Mouse (Mus musculus): ENCODE results near the gene Dclk1.

The Dclk1 gene

DNA sequence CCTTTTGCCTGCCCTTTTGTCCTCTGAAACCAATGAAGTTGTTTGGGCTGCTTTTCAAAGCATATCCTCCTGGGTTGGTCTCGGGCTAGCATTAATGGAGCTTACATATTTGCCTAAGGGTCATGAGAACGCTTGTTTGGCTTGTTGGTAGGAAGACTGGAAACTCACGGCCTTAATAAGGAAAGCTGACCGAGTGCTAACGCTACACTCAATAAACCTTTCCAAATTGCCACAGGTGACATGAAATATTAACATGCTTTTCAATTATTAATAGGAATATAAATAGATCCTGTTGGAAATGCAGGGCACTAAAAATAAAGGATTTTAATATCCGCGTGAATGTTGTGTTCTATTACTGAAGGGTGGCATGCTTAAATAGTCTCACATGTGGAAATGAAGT lies 257.1 kb downstream of the Dclk1 start:
- DNase-seq (ENCODE audit: extremely low spot score, low spot score): no peak

- no peak for DNase-seq (ENCODE audit: extremely low spot score, low spot score)
Observed at GRCm38 (mm10) chr3:55510198-55510597, 268.0 kb downstream of the Dclk1 start.

DNA sequence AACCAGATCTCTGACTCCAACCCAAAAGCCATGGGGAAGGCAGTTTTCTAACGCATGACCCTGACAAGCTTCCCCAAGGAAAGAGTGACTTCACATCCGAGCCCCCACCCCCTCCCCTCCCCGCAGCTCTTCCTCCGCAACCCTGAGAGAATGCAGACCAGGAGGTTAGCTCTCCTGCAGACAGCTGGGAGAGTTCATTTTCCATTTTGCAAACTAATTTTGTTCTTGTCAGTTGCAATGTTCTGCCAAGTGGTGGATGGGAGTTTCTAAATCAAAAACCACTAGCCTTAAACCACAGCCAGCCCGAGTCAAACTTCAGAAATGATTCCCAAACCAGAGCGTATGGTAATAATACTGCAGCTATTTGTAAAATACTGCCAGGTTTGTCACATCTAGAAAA lies 269.5 kb downstream of the Dclk1 start:
- DNase-seq (ENCODE audit: extremely low spot score, low spot score): no peak

GRCm38 (mm10) chr3:55515966-55516365 lies 273.8 kb downstream of the Dclk1 start:
- no peak for DNase-seq (ENCODE audit: extremely low spot score, low spot score)

- no peak for DNase-seq (ENCODE audit: extremely low spot score, low spot score)
Observed at GRCm38 (mm10) chr3:55517454-55518014, 275.4 kb downstream of the Dclk1 start.

DNA sequence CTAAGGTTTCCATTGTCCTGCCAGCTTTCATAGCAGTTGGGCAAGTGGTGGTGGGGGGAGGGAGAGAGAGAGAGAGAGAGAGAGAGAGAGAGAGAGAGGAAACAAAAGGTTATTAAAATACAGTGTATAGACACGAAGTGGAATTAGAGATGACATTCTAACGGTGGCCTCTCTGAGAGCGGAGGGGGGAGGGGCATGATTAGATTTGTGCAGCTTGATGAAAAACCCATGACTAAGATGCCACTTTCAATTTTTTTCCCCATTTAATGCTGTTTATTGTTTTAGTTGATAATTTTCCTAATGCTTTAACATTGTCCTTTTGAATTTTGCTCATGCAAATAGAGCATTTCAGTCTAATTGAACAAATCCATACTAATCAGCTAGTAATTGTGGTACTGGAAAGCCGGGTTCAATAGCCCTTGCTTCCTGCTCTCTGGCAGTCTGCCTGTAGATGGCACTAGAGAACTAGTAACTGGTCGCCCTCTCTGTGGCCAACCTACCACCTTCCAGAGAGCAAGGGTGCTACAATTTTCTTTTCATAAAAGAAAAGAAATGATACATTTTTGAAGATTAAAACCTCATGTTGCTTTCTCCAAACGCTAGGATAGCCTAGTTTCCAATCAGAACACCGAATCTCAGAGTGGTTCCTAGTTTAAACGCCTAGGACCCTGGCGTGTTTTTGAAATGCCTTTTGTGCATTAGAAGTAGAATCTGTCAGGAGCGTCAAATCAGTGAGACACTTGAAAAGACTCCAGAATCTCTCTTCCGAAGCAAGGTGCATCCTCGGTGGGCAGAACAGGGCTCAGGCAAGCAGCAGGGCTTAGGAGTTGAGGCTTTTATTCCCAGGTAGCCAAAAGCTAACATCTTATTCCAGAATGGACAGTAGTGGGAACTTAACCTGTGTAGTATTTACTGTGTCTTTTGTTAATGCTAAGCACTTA lies 278.3 kb downstream of the Dclk1 start:
- DNase-seq (ENCODE audit: extremely low spot score, low spot score): peak; percentile 58

- DNase-seq (ENCODE audit: extremely low spot score, low spot score): no peak
Observed at GRCm38 (mm10) chr3:55521776-55522175, 279.6 kb downstream of the Dclk1 start.

DNA sequence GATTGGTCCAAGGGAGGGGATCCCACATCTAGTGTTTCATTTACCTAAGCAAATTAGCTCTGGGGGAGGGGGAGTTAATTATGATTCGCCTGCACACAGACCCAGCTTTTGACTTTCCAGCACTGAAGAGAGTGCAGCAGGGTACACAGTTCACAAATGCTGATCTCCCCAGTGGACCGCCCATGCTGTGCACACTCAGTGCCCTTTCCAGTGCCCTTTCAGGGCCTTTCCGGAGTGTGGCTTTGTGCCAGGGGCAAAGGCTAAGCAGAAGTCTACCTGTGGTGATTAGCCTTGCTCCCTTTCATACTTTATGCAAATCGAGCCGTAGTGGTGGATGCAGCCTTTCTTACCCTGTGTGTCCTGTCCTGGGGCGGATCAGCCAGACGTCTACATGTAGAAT lies 281.1 kb downstream of the Dclk1 start:
- no peak for DNase-seq (ENCODE audit: extremely low spot score, low spot score)

GRCm38 (mm10) chr3:55523735-55524477 lies 281.7 kb downstream of the Dclk1 start:
- no peak for DNase-seq (ENCODE audit: extremely low spot score, low spot score)

DNA sequence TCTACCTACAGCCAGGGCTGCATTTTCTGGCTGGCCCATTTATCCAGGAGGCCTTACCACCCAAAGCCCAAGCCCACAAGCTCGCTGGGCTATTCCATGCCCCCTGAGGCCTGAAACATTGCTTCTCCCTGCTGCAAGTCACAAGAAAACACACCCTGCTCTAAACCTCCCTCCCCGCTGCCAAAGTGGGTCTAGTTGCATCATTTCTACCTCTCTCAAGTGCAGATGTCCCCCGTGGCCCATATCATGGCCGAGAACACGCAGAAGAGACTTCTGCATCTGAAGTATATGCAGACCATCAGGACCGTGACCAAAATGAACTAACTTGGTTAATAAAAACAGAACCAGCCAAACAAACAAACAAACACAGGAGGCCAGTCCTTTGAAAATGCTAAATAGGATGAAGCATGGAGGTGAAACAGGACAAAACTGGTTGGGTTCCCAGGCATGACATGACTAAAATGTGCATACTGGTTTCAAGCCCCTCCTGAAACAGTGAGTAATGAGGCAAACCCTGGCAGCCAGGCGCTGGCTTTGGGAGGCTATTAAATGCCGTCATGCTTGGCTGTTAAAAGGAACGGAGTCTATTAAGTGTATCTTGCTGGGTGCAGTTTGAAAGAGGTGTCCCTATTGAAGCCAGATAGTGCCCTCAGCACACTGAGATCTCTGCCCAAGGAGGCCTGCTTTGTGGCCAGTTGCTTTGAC lies 282.5 kb downstream of the Dclk1 start:
- DNase-seq (ENCODE audit: extremely low spot score, low spot score): no peak

DNA sequence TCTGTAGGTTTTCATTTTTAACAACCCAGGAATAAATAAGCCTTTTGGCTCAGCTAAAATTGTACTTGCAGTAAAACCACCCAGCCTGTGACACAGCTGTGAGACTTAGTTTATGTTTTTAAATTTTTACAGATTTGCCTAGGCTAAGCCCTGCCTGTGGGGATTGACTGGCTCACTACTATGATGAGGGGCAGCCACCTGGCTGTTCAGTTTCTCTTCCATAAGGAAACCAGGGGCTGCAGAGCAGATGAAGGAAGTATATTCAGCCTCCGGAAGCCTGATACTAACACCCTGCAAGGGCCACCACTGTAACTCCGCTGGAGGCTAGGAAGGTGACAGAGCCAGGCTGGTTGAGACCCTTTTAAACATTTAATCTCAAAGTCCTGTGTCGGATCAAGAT lies 284.3 kb downstream of the Dclk1 start:
- DNase-seq (ENCODE audit: extremely low spot score, low spot score): no peak

DNA sequence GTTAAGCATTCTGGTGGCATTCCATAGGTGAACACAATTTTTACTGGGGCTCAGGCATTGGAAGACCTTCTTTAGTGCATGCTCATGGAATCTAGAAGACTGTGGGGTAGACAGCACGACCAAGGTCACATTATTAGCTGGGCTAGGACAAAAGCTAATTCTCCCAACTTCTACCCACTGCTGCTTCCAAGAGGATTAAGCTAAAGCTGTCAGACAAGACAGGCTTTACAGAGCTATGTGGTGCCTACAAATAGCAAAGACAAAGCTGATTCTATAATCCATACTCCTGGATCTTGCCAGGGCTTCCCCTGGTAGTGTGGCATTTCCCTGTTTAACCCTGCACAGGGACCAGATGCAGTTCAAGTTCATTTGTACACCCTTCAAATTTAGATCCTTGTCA lies 285.4 kb downstream of the Dclk1 start:
- DNase-seq (ENCODE audit: extremely low spot score, low spot score): no peak

DNA sequence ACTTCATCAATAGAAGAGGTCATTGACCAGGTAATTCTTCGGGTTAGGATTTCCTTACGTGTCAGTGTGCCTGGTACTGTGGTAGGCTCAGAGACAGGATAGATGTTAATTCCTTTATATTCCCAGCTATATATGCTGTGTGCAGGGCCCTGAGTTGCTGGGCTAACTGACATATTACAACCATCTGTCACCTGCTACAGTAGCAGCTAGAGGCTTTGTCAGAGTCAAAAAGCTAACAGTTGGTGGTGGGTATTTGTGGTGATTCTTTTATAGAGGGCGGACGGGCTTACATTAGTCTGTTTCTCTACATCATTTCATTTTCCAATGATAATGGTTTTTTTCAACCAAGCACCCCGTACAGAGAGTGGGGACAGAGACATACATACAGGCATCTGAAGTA lies 285.8 kb downstream of the Dclk1 start:
- no peak for DNase-seq (ENCODE audit: extremely low spot score, low spot score)

GRCm38 (mm10) chr3:55529414-55529813 lies 287.2 kb downstream of the Dclk1 start:
- no peak for DNase-seq (ENCODE audit: extremely low spot score, low spot score)

DNA sequence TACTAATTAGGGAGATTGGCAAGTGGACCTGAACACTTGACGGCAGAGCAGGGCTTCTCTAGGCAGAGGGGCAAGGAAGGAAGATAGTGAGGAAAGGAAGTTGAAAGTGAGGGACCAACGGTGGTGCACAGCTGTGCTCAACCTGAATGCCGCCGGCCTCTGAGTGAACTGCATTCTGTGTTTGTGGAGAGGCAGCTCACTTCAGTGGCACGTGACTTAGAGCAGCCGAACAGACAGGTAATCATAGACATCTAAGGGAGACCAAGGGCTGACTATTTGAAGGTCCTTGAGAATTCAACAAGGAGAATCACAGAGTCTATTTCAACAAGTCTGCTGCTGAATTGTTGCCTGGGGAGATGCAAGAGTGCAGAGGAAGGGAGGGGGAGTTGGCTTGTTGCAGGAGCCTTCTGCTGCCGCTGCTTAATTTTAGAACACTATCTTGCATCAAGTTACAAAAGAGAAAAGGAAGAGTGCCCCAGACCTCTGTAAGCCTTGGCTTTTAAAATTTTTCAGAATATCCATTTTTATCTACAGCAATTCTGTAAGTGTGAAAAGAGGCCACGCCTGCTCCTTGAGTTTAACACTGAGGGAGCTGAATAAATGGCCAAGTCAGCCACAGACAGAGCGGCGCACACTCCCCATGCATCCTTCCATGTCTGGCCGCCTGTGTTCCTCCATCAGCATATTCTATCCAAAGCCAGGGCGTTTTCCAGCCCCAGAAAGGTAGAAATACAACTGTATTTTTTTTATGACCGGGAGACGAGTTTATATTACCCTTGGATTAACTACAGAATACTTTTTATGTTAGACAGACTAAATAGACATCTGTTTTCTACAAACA lies 289.3 kb downstream of the Dclk1 start:
- no peak for DNase-seq (ENCODE audit: extremely low spot score, low spot score)

- DNase-seq (ENCODE audit: extremely low spot score, low spot score): no peak
Observed at GRCm38 (mm10) chr3:55532175-55532973, 290.2 kb downstream of the Dclk1 start.

- peak; percentile 8 for DNase-seq (ENCODE audit: extremely low spot score, low spot score)
Observed at GRCm38 (mm10) chr3:55535591-55536200, 293.5 kb downstream of the Dclk1 start.

DNA sequence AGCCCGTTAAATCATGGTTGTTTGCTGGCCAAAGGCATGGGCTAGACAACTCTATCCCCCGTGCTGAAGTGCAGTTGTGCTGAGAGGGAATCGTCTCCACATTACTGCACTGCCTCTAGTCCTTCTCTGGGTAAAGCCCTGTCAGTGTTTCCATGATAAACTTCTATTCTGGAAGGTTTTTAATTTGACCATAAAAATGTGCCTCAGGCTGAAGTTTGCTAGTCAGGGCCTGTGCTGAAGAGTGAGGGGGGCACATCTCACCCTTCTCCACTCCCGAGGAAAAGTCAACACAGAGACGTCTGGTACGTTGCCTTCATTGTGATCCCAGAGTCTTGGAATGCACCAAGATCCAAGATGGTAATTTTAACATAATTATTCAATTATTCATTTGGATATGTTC lies 294.7 kb downstream of the Dclk1 start:
- DNase-seq (ENCODE audit: extremely low spot score, low spot score): no peak

- peak; percentile 12 for DNase-seq (ENCODE audit: extremely low spot score, low spot score)
Observed at GRCm38 (mm10) chr3:55537714-55538113, 295.6 kb downstream of the Dclk1 start.

Measured in neural tube, embryonic 10.5 days (tissue).